Mouse (Mus musculus): ENCODE results near the gene Herpud2. TPM values are rescaled to one million over a fixed set of nuclear protein-coding genes. Genes with fewer than 3 reads are reported as not detected.
"Not testable (repeated sequence)": the region's sequence is repeated elsewhere in the genome, so short reads cannot be mapped to it uniquely, and the experiment has no call there.

Gene Herpud2
- polyA plus RNA-seq, 1 experiment from 2014 or later = 32.7 TPM

DNA sequence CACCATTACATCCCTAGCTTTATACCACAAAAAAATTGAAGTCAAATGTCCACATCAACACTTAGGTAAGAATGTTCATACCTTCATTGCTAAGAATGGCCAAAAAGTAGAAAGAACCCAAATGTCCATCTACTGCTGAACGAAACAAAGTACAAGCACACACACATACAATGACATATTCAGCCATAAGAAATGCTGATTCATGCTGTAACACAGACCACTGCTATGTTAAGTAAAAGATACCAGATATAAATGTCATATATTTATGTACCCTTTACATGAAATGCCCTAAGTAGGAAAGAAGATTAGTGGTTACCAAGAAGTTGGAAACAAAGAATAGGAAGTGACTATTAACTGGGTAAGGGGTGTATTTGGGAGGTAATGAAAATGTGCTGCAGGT lies 8.6 kb downstream of the Herpud2 start:
- no peak for ATAC-seq (replicated peaks; ENCODE audit: low FRiP score)
- Histone ChIP-seq H3K4me1 (no peaks in the 10 kb centered on the region), H3K27ac (no peak overlapping the region), H3K4me3 (replicated peaks) (no peak overlapping the region), H3K9ac (no peak overlapping the region), H3K27me3 (no peaks in the 10 kb centered on the region), H3K4me2 (no peak overlapping the region), H3K36me3 (no peaks in the 10 kb centered on the region), H3K9me3 (replicated peaks) (no peaks in the 10 kb centered on the region)
- WGBS = 96% methylated on average over 1 of the region's 1 CpGs

DNA sequence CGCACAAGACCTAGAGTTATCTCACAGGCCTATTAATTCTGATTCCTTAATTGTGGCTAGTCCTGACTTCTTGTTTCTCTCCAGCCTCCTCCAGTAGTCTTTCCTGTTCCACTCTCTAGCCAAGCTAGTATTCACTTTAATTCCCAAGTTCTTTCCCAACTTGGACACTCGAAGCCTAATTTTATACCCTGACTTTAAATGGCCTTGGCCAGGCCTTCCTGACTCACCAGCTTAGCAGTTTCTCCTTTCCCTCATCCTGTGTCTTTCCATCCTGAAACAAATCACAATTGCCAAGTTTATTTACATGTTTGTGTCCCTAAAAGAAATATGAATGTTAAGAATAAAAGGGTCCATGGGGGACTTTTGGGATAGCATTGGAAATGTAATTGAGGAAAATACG lies 9.6 kb downstream of the Herpud2 start:
- Histone ChIP-seq H3K27me3 (no peaks in the 10 kb centered on the region), H3K9me3 (replicated peaks) (no peaks in the 10 kb centered on the region), H3K4me1 (no peaks in the 10 kb centered on the region), H3K4me3 (replicated peaks) (no peak overlapping the region), H3K4me2 (no peak overlapping the region), H3K27ac (no peak overlapping the region), H3K36me3 (no peaks in the 10 kb centered on the region), H3K9ac (no peak overlapping the region)
- WGBS = 92% methylated on average over 3 of the region's 3 CpGs
- ATAC-seq (replicated peaks; ENCODE audit: low FRiP score) = no peak

DNA sequence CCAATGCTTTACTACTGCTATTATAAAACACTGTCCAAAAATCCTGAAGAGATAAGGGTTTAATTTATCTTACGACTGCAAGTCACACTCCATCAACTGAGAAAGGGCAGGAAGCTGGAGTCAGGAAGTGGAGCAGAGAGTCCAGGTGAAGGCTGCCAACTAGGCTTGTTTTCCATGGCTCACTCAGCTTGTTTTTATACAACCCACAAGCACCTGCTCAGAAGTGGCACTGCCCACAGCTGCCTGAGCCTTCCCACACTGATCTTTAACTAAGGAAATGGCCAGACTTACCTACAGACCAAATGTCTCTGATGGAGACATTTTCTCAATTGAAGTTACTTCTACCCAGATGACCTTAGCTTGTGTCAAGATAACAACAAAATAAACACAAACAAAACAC lies 11.3 kb downstream of the Herpud2 start:
- Histone ChIP-seq H3K4me2 (no peak overlapping the region), H3K4me3 (replicated peaks) (no peak overlapping the region), H3K9me3 (replicated peaks) (no peaks in the 10 kb centered on the region), H3K27ac (no peak overlapping the region), H3K9ac (no peak overlapping the region), H3K27me3 (no peaks in the 10 kb centered on the region), H3K4me1 (no peaks in the 10 kb centered on the region), H3K36me3 (no peaks in the 10 kb centered on the region)
- 32% methylated on average over 1 of the region's 1 CpGs for whole genome bisulfite sequencing
- no peak for ATAC-seq (replicated peaks; ENCODE audit: low FRiP score)

DNA sequence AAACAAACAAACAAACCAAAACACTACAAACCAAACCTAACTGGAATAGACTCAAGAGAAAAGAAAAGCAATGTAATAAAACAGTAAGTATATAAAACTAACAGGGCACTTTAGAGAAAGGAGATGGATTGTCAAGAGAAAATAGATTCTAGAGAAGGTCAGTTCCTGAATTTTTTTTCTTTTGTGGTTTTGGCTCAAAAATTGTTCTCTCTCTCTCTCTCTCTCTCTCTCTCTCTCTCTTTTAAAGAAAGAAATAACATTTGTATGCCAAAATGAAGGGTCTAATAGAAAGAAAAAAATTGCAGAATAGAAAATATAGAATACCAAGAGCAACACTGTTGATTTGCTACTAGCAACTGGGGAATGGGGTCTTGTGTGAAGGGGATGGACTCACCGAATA lies 12.7 kb downstream of the Herpud2 start:
- no peak overlapping the region for H3K9ac ChIP-seq
- H3K9me3 ChIP-seq (replicated peaks) = no peaks in the 10 kb centered on the region
- no peaks in the 10 kb centered on the region for H3K27me3 ChIP-seq
- H3K36me3 ChIP-seq = no peaks in the 10 kb centered on the region
- H3K27ac ChIP-seq = no peak overlapping the region
- ATAC-seq (replicated peaks; ENCODE audit: low FRiP score) = no peak
- no peak overlapping the region for H3K4me2 ChIP-seq
- WGBS = 88% methylated on average over 1 of the region's 1 CpGs
- H3K4me3 ChIP-seq (replicated peaks) = no peak overlapping the region
- H3K4me1 ChIP-seq = no peaks in the 10 kb centered on the region

DNA sequence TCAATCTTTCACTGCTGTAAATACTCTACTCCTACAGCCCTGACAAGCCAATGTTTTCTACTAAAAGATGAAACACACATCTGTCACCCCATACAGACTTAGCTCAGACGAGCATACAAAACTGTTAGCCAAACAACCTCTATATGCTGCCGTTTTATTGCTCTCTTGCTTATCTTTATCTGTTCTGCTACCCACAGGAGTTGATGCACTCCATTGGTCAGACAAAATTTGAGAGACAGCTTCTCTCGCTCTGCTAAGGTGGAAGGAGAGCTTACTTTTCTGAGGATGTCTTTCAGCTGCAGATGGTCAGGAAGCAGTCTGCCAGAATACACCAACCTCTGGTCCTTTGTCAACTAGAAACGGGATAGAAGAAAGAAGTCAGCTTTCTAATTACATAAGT lies 18.7 kb downstream of the Herpud2 start:
- no peak overlapping the region for H3K27ac ChIP-seq
- peaks cover 7% of the 10 kb centered on the region; the same call in 1 of the 2 replicates for H3K36me3 ChIP-seq
- WGBS = 65% methylated on average over 4 of the region's 4 CpGs
- H3K9ac ChIP-seq = no peak overlapping the region
- no peak overlapping the region for H3K4me3 ChIP-seq (replicated peaks)
- no peaks in the 10 kb centered on the region for H3K4me1 ChIP-seq
- H3K4me2 ChIP-seq = no peak overlapping the region
- no peaks in the 10 kb centered on the region for H3K9me3 ChIP-seq (replicated peaks)
- no peaks in the 10 kb centered on the region for H3K27me3 ChIP-seq
- ATAC-seq (replicated peaks; ENCODE audit: low FRiP score) = no peak

DNA sequence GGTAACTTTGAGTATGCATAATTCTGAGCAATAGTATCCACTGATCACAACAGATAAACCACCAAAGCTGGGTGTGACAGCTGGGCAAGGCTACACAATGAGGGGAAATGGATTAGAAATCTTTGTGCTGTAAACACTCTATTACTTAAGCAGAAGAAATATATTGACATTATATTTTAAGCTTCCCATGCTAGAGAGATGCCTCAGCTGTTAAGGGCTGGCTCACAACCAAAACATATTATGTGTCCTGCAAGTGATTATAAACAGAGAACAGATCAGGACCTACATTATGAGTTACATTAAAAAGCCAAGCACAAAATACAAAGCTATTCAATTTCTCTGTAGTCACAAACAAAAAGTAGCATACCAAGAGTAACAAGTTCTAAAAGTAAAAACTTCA lies 19.4 kb downstream of the Herpud2 start:
- Histone ChIP-seq H3K27me3 (no peaks in the 10 kb centered on the region), H3K9ac (no peak overlapping the region), H3K4me3 (replicated peaks) (no peak overlapping the region), H3K36me3 (peaks cover 7% of the 10 kb centered on the region; the same call in 1 of the 2 replicates), H3K4me1 (no peaks in the 10 kb centered on the region), H3K9me3 (replicated peaks) (no peaks in the 10 kb centered on the region), H3K4me2 (no peak overlapping the region), H3K27ac (no peak overlapping the region)
- ATAC-seq (replicated peaks; ENCODE audit: low FRiP score) = no peak

DNA sequence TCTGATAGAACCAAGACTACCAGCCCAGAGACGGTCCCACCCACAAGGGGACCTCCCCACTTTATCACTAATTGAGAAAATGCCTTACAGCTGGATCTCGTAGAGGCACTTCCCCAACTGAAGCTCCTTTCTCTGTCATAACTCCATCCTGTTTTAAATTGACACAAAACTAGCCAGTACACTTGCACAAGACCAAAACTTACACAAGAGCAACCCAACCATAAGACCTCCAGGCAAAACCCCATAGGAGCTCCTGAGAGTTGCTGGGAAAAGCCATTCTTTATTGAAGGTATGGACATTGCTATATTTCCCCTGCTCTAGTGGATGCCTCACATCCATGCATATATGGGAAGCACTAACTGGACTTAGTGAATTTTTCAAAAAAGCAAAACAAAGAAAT lies 27.6 kb downstream of the Herpud2 start:
- no peaks in the 10 kb centered on the region for H3K27me3 ChIP-seq
- no peak overlapping the region for H3K9ac ChIP-seq
- no peak for ATAC-seq (replicated peaks; ENCODE audit: low FRiP score)
- no peaks in the 10 kb centered on the region for H3K4me1 ChIP-seq
- peaks cover 44% of the 10 kb centered on the region for H3K36me3 ChIP-seq
- no peaks in the 10 kb centered on the region for H3K9me3 ChIP-seq (replicated peaks)
- no peak overlapping the region for H3K27ac ChIP-seq
- no peak overlapping the region for H3K4me2 ChIP-seq
- WGBS = 84% methylated on average over 2 of the region's 2 CpGs
- H3K4me3 ChIP-seq (replicated peaks) = no peak overlapping the region

DNA sequence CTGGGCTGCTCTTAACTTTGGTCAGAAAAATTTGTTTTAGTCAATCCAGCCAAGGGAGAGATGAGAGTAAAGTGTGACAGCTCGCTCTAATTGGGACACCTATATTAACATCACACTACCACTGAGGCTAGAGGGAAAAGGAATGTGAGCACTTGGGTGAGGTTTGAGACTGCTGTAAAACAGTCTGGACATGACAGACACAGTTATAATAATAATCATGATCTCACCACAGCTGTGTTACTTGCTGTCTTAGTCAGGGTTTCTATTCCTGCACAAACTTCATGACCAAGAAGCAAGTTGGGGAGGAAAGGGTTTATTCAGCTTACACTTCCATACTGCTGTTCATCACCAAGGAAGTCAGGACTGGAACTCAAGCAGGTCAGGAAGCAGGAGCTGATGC lies 28.0 kb downstream of the Herpud2 start:
- peaks cover 45% of the 10 kb centered on the region for H3K36me3 ChIP-seq
- ATAC-seq (replicated peaks; ENCODE audit: low FRiP score); H3K9ac ChIP-seq; H3K4me1 ChIP-seq; H3K27ac ChIP-seq; H3K27me3 ChIP-seq; H3K4me2 ChIP-seq; H3K9me3 ChIP-seq (replicated peaks); H3K4me3 ChIP-seq (replicated peaks): not testable (repeated sequence)
- WGBS = 94% methylated on average over 1 of the region's 1 CpGs

DNA sequence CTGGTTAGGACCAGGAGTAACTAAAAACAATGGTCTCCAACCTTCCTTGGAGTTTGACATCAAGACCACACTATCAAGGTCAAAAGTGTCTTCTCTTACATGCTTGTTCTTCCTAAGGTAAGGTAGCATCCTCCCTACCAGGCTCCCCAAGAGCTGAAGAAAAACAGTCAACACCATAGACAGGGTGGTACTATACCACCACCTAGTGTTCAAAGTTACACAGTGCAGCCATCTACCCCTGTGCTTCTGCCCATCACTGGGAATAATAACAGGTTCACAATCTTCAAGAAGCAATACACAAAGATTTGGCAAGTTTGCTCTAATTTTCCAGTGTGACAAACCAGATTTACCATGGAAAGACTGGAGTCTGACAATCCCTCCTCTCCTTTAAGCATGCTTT lies 47.0 kb downstream of the Herpud2 start:
- Histone ChIP-seq H3K27ac (no peak overlapping the region), H3K9ac (no peak overlapping the region), H3K4me3 (replicated peaks) (no peak overlapping the region), H3K4me1 (no peaks in the 10 kb centered on the region), H3K36me3 (peaks cover 46% of the 10 kb centered on the region), H3K4me2 (no peak overlapping the region), H3K27me3 (no peaks in the 10 kb centered on the region), H3K9me3 (replicated peaks) (0 out of 2 replicates have a peak, but pooled peaks cover 2% of the 10 kb centered on the region)
- no peak for ATAC-seq (replicated peaks; ENCODE audit: low FRiP score)

DNA sequence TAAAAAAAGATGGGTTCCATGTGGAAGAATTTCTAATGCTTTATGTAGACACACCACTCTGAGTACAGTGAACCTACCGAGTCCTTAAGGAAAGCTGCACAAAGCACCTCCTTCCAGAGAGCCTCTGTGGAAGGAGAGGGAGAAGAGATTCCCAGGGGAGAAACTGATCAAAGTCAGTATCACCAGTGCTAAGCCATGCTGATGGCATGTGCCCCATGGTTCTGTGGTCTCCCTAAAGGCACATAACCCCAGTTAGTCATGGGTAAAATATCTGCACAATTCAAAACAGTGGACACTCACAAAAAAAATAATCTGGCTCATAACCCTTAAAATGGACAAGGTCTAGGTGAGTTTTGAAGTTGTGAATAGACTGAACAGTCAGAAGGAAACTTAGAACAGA lies 48.7 kb downstream of the Herpud2 start:
- H3K9me3 ChIP-seq (replicated peaks) = 0 out of 2 replicates have a peak, but pooled peaks cover 2% of the 10 kb centered on the region
- no peaks in the 10 kb centered on the region for H3K4me1 ChIP-seq
- H3K27ac ChIP-seq = no peak overlapping the region
- H3K4me3 ChIP-seq (replicated peaks) = no peak overlapping the region
- no peak overlapping the region for H3K4me2 ChIP-seq
- no peak overlapping the region for H3K9ac ChIP-seq
- peaks cover 35% of the 10 kb centered on the region for H3K36me3 ChIP-seq
- H3K27me3 ChIP-seq = no peaks in the 10 kb centered on the region
- no peak for ATAC-seq (replicated peaks; ENCODE audit: low FRiP score)
- WGBS = 87% methylated on average over 1 of the region's 1 CpGs

DNA sequence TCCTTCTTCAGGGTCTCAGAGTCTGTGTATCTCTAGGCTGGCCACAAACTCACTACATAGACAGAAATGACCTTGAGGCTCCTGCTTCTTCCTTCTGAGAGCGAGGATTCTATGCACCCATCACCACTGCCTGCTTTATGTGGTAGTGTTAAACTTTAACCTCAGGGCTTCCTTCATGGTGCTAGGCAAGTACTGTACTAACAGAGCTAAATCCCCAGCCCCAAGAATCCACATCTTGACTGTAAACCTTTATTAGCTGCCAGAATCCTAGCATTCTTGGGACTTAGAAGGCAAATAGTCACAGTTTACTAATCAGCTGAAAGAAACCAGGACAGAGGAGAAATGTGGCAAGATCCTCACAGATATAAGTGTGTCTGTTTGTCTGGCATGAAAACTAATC lies 60.8 kb downstream of the Herpud2 start:
- no peak overlapping the region for H3K27ac ChIP-seq
- no peaks in the 10 kb centered on the region for H3K9me3 ChIP-seq (replicated peaks)
- ATAC-seq (replicated peaks; ENCODE audit: low FRiP score) = no peak
- no peak overlapping the region for H3K4me2 ChIP-seq
- WGBS = 57% methylated on average over 1 of the region's 1 CpGs
- H3K36me3 ChIP-seq = no peaks in the 10 kb centered on the region
- no peak overlapping the region for H3K4me3 ChIP-seq (replicated peaks)
- no peak overlapping the region for H3K9ac ChIP-seq
- H3K27me3 ChIP-seq = no peaks in the 10 kb centered on the region
- H3K4me1 ChIP-seq = no peaks in the 10 kb centered on the region

DNA sequence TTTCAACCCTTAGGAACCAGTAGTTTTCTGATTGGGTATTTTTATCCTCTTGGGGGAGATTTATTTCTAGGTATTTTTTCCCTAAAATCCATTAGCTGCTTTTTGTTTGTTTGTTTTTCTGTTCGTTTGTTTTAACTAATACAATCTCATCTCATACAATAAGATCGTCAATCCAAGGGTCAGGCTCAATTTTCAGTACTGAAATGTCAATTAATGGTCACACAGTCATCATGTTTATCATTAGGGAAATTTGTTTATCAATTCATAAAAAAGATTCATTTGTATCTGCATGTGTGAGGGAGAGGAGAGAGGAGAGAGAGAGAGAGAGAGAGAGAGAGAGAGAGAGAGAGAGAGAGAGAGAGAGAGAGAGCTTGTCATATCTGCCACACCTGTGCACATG lies 62.5 kb downstream of the Herpud2 start, which contains the start of gene Gm10181:
Gm10181 (plus strand) TSS at position 301 of the 400 bp plus-strand sequence.
- Histone ChIP-seq H3K27me3 (no peaks in the 10 kb centered on the region), H3K9ac (no peak within 1 kb of the TSS), H3K36me3 (no peaks in the 10 kb centered on the region), H3K27ac (no peak within 1 kb of the TSS), H3K9me3 (replicated peaks) (no peaks in the 10 kb centered on the region), H3K4me2 (no peak within 1 kb of the TSS), H3K4me1 (no peaks in the 10 kb centered on the region), H3K4me3 (replicated peaks) (no peak within 1 kb of the TSS)
- WGBS = 84% methylated on average over 2 of the region's 2 CpGs
- no peak for ATAC-seq (replicated peaks; ENCODE audit: low FRiP score)

DNA sequence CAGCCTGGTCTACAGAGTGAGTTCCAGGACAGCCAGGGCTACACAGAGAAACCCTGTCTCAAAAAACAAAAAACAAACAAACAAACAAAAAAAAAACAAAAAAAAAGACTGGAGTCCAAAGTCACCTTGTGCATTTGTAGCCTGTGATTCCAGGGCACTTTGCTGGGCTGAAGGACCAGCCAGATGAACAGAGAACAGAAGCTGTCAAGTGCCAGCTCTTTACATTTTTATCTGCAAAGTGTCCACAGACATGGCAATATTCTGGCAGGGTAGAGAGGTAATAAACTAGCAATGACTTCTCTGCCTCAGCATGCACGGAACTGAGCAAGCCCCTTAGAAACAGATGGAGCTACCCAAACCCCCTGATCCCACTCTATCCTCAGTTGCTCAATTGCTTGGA lies 75.1 kb downstream of the Herpud2 start:
- 68% methylated on average over 1 of the region's 1 CpGs for WGBS
- no peak overlapping the region for H3K9ac ChIP-seq
- H3K4me2 ChIP-seq = no peak overlapping the region
- H3K27me3 ChIP-seq = no peaks in the 10 kb centered on the region
- no peaks in the 10 kb centered on the region for H3K36me3 ChIP-seq
- H3K4me3 ChIP-seq (replicated peaks) = no peak overlapping the region
- H3K9me3 ChIP-seq (replicated peaks) = no peaks in the 10 kb centered on the region
- H3K4me1 ChIP-seq = no peaks in the 10 kb centered on the region
- no peak overlapping the region for H3K27ac ChIP-seq
- no peak for ATAC-seq (replicated peaks; ENCODE audit: low FRiP score)
